Mouse (Mus musculus): ENCODE measurements around the gene Ctns. TPM values are rescaled to one million over a fixed set of nuclear protein-coding genes. Genes with fewer than 3 reads are reported as not detected.

The Ctns gene
- total and polyA plus RNA-seq, 3 experiments = 4.8 to 5.9 (median 5.2) TPM

DNA sequence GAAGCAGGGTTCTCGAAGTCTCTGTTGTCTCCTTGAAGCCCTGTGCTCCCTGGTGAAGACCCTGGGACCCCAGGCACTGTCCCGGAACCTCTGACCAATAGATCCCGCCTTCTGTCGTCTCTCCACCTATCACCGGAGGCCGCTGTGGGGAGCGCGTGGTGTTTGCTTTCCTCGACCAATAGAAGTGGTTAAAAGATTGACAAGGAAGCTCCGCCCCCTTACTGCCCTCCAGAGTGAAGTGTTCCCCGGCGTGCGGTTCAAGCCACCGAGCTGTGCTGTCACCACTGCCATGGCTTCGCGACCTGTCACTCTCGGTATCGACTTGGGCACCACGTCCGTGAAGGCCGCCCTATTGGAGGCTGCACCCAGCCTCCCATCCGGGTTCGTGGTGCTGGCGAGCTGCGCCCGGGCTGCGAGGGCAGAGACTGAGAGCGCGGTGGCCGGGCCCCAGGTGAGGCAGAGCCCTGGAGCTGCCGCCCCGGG is 429 bp upstream of the Ctns start, which contains the start of gene Shpk (continued):
- TF ChIP-seq SMC3 (IDR thresholded peaks at IDR 0.05; ENCODE audit: low read depth, low read length) = no peak
- no peak for TF ChIP-seq USF1 (IDR thresholded peaks at IDR 0.05; ENCODE audit: low read depth, low read length)
- TF ChIP-seq ELF1 (IDR thresholded peaks at IDR 0.05; ENCODE audit: low read depth, low read length) = peak; percentile 84
- no peak; the same call in 1 of the 2 replicates for TF ChIP-seq IRF4 (IDR thresholded peaks at IDR 0.05; ENCODE audit: low read depth, low read length)
- peak; percentile 83 for TF ChIP-seq UBTF (IDR thresholded peaks at IDR 0.05; ENCODE audit: low read depth, low read length)
- TF ChIP-seq MAFK (IDR thresholded peaks at IDR 0.05; ENCODE audit: insufficient replicate concordance, low read length) = no peak
- no peak; the same call in 1 of the 2 replicates for TF ChIP-seq NELFE (IDR thresholded peaks at IDR 0.05; ENCODE audit: low read depth, low read length)
- TF ChIP-seq POLR2AphosphoS2 (IDR thresholded peaks at IDR 0.05; ENCODE audit: low read depth, low read length) = no peak
- TF ChIP-seq SIN3A (IDR thresholded peaks at IDR 0.05; ENCODE audit: low read length) = peak; percentile 88
- TF ChIP-seq ZKSCAN1 (IDR thresholded peaks at IDR 0.05; ENCODE audit: borderline replicate concordance, low read depth, low read length) = no peak
- no peak for TF ChIP-seq JUN (IDR thresholded peaks at IDR 0.05; ENCODE audit: insufficient read depth, low read depth, low read length)
- TF ChIP-seq MAX (IDR thresholded peaks at IDR 0.05; ENCODE audit: low read length) = peak; percentile 60
- TF ChIP-seq JUND (conservative IDR thresholded peaks at IDR 0.05; ENCODE audit: low read depth, low read length) = no peak
- no peak for TF ChIP-seq KAT2A (IDR thresholded peaks at IDR 0.05; ENCODE audit: insufficient replicate concordance, low read length)
- peak; percentile 86 for TF ChIP-seq MXI1 (IDR thresholded peaks at IDR 0.05; ENCODE audit: low read depth, low read length)
- no peak for TF ChIP-seq ZC3H11A (IDR thresholded peaks at IDR 0.05; ENCODE audit: low read depth, low read length)
- TF ChIP-seq CTCF (conservative IDR thresholded peaks at IDR 0.05 in 1 of 2, IDR thresholded peaks at IDR 0.05 in 1 of 2; ENCODE audit: low read depth in 2 of 2, low read length in 2 of 2) = no peak
- TF ChIP-seq TBP (conservative IDR thresholded peaks at IDR 0.05; ENCODE audit: low read depth, low read length) = peak; percentile 69
- TF ChIP-seq CHD2 (IDR thresholded peaks at IDR 0.05; ENCODE audit: low read length) = peak; percentile 68; the same call in 1 of the 2 replicates

GRCm38 (mm10) chr11:73198190-73198589 is 652 bp downstream of the Ctns start:
- Histone ChIP-seq H3K27me3 (replicated peaks) (peaks cover 2% of the 10 kb centered on the region), H3K4me1 (ENCODE audit: control insufficient read depth in 1 of 2, insufficient read depth in 2 of 2) (peaks cover 6 to 28% of the 10 kb centered on the region in 2 experiments; a peak in 3 of 4 replicates), H3K27ac (ENCODE audit: insufficient read depth, low read depth) (no peak overlapping the region), H3K9me3 (replicated peaks; ENCODE audit: low read length) (no peaks in the 10 kb centered on the region), H3K4me3 (replicated peaks in 1 of 3; ENCODE audit: low read depth in 2 of 3, low read length in 2 of 3, poor library complexity in 1 of 3) (peak overlapping the region; percentile 70 to 91 (median 79)), H3K79me2 (replicated peaks; ENCODE audit: control insufficient read depth, extremely low read depth, insufficient read depth, poor library complexity, severe bottlenecking) (no peaks in the 10 kb centered on the region), H3K36me3 (replicated peaks in 1 of 2; ENCODE audit: control insufficient read depth in 1 of 2, insufficient read depth in 1 of 2, low read length in 1 of 2) (peaks cover 0 to 7% of the 10 kb centered on the region in 2 experiments), H3K4me2 (ENCODE audit: insufficient read depth, low read depth, poor library complexity, severe bottlenecking) (peak overlapping the region; percentile 64), H3K9ac (ENCODE audit: insufficient read depth, low read depth) (peak overlapping the region; percentile 76)
- TF ChIP-seq PAX5 (IDR thresholded peaks at IDR 0.05; ENCODE audit: low read length) (no peak), ETS1 (conservative IDR thresholded peaks at IDR 0.05; ENCODE audit: low read depth, low read length) (no peak), EP300 (IDR thresholded peaks at IDR 0.05; ENCODE audit: low read length) (no peak), POLR2A (IDR thresholded peaks at IDR 0.05; ENCODE audit: low read depth, low read length) (no peak), E2F4 (IDR thresholded peaks at IDR 0.05; ENCODE audit: insufficient replicate concordance, low read depth, low read length) (no peak), CHD2 (IDR thresholded peaks at IDR 0.05; ENCODE audit: low read length) (no peak), USF1 (IDR thresholded peaks at IDR 0.05; ENCODE audit: low read depth, low read length) (no peak)
- DNase-seq (ENCODE audit: extremely low read depth) = no peak
- in situ Hi-C loops (cut with MboI; ENCODE audit: low pct_ligation_motif_present, low pct_unique_long_range_greater_than_20kb, low sequenced_read_pairs) = no loop called here
- dilution Hi-C loops (cut with MboI; ENCODE audit: extremely low pct_ligation_motif_present, extremely low pct_unique_long_range_greater_than_20kb, low sequenced_read_pairs) = no loop called here

Measured in CH12.LX (cell line).